Mouse (Mus musculus): ENCODE results near the gene Jam3.

GRCm38 (mm10) chr9:27174079-27174478 is 18.9 kb upstream of the Jam3 start:
- no peak for TF ChIP-seq CTCF (IDR thresholded peaks at IDR 0.05; ENCODE audit: extremely low read depth, insufficient read depth, insufficient read length, insufficient replicate concordance)
- TF ChIP-seq POLR2A (IDR thresholded peaks at IDR 0.05; ENCODE audit: low read depth, low read length): no peak
